Mouse (Mus musculus): ENCODE measurements around the gene Rhag.

Rhag gene

DNA sequence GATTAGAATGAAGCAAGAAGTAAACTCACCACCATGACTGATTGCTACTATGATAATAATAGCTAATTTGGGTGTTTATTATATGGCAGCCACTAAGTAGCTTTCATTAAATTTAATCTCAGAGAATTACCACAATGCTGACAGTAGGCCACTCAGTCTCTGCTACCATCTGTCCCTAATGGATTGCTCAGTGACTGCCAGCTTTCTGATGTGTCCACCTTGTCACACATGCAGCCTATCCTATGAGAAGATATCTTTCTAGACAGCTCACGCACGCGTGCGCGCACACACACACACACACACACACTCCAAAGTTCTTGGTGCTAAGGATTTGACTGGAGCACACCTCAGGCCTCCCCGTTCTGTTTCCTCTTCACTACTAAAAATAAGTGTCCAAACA lies 61.7 kb downstream of the Rhag start:
- in situ Hi-C loops (cut with MboI, MseI) = no loop called here

DNA sequence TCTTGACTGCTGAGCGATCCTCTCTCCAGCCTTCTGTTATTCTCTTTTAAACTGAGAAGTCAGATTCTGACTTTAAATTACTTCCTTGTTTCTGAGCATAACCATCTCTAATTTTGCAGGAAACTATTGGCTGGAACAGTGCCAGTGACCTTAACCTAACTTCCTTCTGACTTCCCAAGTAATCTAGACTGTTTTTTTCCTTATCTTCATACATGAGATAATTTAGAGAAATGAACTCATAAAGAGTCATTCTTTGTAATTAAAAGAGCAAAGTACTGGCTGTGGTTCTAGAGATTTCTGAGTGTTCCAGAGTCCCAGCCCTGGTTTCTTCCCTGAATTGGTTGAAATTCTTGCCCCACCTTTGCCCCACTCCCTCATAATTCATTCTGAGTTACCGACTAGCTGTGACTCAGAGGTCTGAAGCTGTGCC lies 62.7 kb downstream of the Rhag start:
- in situ Hi-C loops (cut with MboI, MseI) = no loop called here

DNA sequence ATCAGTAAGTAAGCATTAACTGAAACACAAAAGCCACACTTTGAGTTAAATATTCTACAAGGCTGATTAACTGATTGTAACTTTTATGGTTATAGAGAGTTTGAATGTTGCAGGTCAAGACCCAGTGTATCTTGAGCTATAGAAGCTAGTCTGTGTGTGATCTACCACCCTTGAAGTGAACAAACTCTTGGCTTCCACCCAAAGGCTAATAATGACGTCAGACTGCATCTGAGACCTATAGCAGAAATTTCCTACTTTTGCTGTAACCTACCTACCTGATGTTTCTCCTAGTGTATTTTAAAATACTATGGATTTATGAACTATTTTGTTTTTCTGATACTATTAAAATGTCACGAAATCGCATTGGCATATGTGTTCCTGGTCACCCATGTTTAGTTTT lies 63.8 kb downstream of the Rhag start:
- in situ Hi-C loops (cut with MboI, MseI) = no loop called here

GRCm38 (mm10) chr17:40875568-40875967 lies 64.6 kb downstream of the Rhag start:
- in situ Hi-C loops (cut with MboI, MseI) = no loop called here

- in situ Hi-C loops (cut with MboI, MseI) = no loop called here
These were observed 66.8 kb downstream of the Rhag start for GRCm38 (mm10) chr17:40877741-40878140.

GRCm38 (mm10) chr17:40879528-40879923 lies 68.6 kb downstream of the Rhag start:
- in situ Hi-C loops (cut with MboI, MseI) = no loop called here

DNA sequence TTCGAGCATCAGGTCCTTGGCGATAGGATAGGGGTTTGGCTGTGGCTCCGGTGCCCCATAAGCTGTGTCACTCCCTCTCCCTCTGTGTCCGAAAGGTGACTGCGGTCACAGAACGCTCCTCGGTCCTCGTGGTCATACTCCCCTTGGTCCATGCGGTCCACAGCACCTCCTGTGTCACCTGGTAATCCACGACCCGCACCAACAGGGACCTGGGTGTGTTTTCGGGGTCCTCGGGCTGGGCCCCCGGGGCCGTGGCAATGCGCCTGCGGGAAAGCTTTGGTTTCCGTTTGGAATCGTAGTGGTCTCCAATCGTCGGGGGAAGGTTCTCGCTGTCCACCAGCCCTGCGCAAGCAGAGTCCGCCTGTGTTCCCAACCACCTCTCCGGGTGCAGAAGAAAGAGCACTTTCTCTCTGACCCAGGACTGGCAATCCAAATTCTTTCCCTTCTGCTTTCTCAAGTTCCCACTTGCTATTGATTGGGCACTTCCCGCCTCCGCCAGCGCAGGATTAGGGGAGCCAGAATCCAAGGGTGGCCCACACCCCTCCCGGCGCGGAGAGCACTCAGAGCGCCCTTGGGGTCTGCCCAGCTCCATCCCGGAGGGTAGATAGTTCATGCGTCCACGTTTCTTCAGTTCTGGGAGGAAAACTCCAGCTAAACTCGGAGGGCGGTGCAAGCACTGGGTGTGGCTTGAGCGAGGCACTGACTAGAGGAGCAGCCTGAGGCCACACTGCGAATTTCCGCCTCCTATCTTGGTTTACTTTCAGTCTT lies 69.2 kb downstream of the Rhag start, which contains the start of gene 9130008F23Rik:
Gene 9130008F23Rik, minus strand, starts transcription at position 636 of the 768 bp plus-strand sequence.
- in situ Hi-C loops (cut with MboI, MseI) = no loop called here

DNA sequence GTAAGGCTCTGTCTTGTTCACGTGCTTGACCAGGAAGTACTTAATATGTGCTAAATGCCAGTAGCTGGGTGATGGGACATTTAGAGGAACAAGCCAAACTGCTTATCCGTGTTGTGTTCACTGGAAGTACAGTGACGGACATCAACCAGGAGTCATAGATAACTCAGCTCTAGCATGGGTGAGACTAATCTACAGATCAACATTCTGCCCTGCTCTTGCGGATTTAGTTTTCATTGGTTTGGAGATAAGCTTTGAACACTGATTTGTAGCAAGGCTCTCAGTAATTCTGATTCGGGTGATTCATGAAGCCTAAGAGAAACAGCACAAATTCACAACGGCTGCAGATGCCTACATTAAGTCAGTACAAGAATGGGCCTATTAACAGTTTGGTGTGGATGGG lies 71.2 kb downstream of the Rhag start:
- in situ Hi-C loops (cut with MboI, MseI) = no loop called here

GRCm38 (mm10) chr17:40885155-40885554 lies 74.2 kb downstream of the Rhag start:
- in situ Hi-C loops (cut with MboI, MseI) = no loop called here

DNA sequence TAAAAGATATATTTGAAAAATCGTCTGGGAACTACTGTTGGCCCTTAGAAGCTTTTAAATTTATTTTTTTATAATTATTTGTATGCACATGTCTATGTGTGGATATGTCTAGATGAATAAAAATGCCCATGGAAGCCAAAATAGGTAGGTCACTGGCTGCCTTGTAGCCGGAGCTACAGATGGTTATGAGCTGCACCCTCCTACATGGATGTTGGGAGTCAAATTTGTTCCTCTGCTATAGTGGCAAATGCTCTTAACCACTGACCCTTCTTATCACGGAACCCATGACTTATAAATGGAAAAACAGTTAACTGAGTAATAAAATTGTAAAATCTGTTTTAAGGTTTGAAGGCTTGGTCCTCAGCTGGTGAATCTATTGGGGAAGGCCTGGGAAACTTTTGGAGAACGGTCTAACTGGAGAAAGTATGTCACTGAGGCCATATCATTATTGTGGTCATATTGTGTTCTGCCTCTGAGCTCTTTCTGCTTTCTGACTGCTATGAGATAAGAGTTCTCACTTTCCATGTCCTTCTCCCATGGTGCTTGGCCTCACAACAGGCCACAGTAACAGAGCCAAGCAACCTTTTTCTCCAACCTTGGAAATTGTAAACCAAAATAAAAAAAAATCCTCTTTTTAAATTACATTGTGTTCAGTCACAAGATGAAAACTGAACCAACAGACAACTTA lies 77.1 kb downstream of the Rhag start:
- in situ Hi-C loops (cut with MboI, MseI) = no loop called here
